Mouse (Mus musculus): ENCODE data around the gene Rbm19. TPM values are rescaled to one million over a fixed set of nuclear protein-coding genes. Genes with fewer than 3 reads are reported as not detected.

Gene Rbm19
- polyA plus RNA-seq, 1 experiment = 10.0 TPM

- Histone ChIP-seq H3K4me3 (replicated peaks; ENCODE audit: extremely low read depth, low read depth, low read length) (no peak overlapping the region), H3K4me1 (ENCODE audit: control insufficient read depth, insufficient read depth, low read length) (no peaks in the 10 kb centered on the region)
- DNase-seq = no peak
- TF ChIP-seq POLR2A (IDR thresholded peaks at IDR 0.05; ENCODE audit: borderline replicate concordance, extremely low read depth, low read depth, low read length) (no peak), CTCF (IDR thresholded peaks at IDR 0.05; ENCODE audit: insufficient read depth, low read length) (no peak)
- 91% methylated on average over 2 of the region's 2 CpGs for WGBS
Observed at GRCm38 (mm10) chr5:120130163-120130562, 13.9 kb downstream of the Rbm19 start.

- no peak for DNase-seq
- Histone ChIP-seq H3K4me1 (ENCODE audit: control insufficient read depth, insufficient read depth, low read length) (no peaks in the 10 kb centered on the region), H3K4me3 (replicated peaks; ENCODE audit: extremely low read depth, low read depth, low read length) (no peak overlapping the region)
- TF ChIP-seq CTCF (IDR thresholded peaks at IDR 0.05; ENCODE audit: insufficient read depth, low read length) (peak; percentile 59), POLR2A (IDR thresholded peaks at IDR 0.05; ENCODE audit: borderline replicate concordance, extremely low read depth, low read depth, low read length) (no peak)
- 69% methylated on average over 5 of the region's 5 CpGs for WGBS
Observed at GRCm38 (mm10) chr5:120131600-120131999, 15.3 kb downstream of the Rbm19 start.

- TF ChIP-seq POLR2A (IDR thresholded peaks at IDR 0.05; ENCODE audit: borderline replicate concordance, extremely low read depth, low read depth, low read length) = no peak
- peak; percentile 90 for TF ChIP-seq CTCF (IDR thresholded peaks at IDR 0.05; ENCODE audit: insufficient read depth, low read length)
- peak; percentile 42 for DNase-seq
- WGBS = 42% methylated on average over 6 of the region's 6 CpGs
- no peaks in the 10 kb centered on the region for H3K4me1 ChIP-seq (ENCODE audit: control insufficient read depth, insufficient read depth, low read length)
- no peak overlapping the region for H3K4me3 ChIP-seq (replicated peaks; ENCODE audit: extremely low read depth, low read depth, low read length)
Observed at GRCm38 (mm10) chr5:120134000-120134399, 17.7 kb downstream of the Rbm19 start.

GRCm38 (mm10) chr5:120135337-120135736 lies 19.1 kb downstream of the Rbm19 start:
- WGBS = 95% methylated on average over 14 of the region's 14 CpGs
- TF ChIP-seq POLR2A (IDR thresholded peaks at IDR 0.05; ENCODE audit: borderline replicate concordance, extremely low read depth, low read depth, low read length) (no peak), CTCF (IDR thresholded peaks at IDR 0.05; ENCODE audit: insufficient read depth, low read length) (no peak)
- no peak for DNase-seq
- Histone ChIP-seq H3K4me1 (ENCODE audit: control insufficient read depth, insufficient read depth, low read length) (no peaks in the 10 kb centered on the region), H3K4me3 (replicated peaks; ENCODE audit: extremely low read depth, low read depth, low read length) (no peak overlapping the region)

DNA sequence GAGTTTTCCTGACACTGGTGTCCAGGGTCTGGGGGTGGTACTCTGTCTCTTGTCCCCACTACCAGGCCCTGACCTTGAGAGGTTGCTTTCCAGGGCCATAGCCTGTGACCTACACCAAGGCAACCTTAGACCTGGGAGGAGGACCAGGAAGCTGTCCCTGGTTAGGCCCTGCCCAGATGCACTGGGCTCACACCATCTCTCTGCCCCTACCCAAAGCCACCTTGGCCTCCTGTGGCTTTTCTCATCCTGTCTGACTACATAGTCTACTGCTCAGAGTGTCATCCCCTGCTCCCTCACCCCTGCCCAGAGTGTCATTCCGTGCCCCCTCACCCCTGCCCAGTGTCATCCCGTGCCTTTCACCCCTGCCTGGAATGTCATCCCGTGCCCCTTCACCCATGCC lies 19.6 kb downstream of the Rbm19 start:
- 54% methylated on average over 3 of the region's 3 CpGs for WGBS
- no peak overlapping the region for H3K4me3 ChIP-seq (replicated peaks; ENCODE audit: extremely low read depth, low read depth, low read length)
- no peak for DNase-seq
- no peaks in the 10 kb centered on the region for H3K4me1 ChIP-seq (ENCODE audit: control insufficient read depth, insufficient read depth, low read length)
- no peak for TF ChIP-seq CTCF (IDR thresholded peaks at IDR 0.05; ENCODE audit: insufficient read depth, low read length)
- no peak for TF ChIP-seq POLR2A (IDR thresholded peaks at IDR 0.05; ENCODE audit: borderline replicate concordance, extremely low read depth, low read depth, low read length)

DNA sequence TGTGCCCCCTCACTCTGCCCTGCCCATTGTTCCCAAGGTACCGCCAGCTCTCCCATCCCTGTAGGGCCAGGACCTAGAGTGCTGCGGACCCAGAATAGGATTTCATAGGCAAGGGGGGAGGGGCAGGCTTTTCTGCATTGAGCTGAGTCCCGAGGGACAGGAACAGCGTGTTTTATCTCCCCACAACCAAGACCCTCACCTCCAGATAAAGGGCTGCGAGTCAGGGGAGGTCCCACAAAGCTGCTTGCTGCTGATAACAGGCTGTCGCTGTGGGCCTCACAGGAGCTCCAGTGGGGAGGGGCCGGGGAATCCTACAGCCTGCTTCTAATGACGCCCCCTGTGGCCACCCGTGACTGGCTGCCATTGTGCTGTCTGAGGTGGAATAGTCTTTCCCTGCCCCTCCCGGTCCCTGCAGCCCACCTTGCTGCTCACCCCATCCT lies 20.0 kb downstream of the Rbm19 start:
- H3K4me1 ChIP-seq (ENCODE audit: control insufficient read depth, insufficient read depth, low read length) = no peaks in the 10 kb centered on the region
- 57% methylated on average over 10 of the region's 10 CpGs for WGBS
- no peak overlapping the region for H3K4me3 ChIP-seq (replicated peaks; ENCODE audit: extremely low read depth, low read depth, low read length)
- no peak for DNase-seq
- TF ChIP-seq POLR2A (IDR thresholded peaks at IDR 0.05; ENCODE audit: borderline replicate concordance, extremely low read depth, low read depth, low read length) = no peak
- no peak for TF ChIP-seq CTCF (IDR thresholded peaks at IDR 0.05; ENCODE audit: insufficient read depth, low read length)

GRCm38 (mm10) chr5:120137038-120137437 lies 20.8 kb downstream of the Rbm19 start:
- no peak for TF ChIP-seq CTCF (IDR thresholded peaks at IDR 0.05; ENCODE audit: insufficient read depth, low read length)
- TF ChIP-seq POLR2A (IDR thresholded peaks at IDR 0.05; ENCODE audit: borderline replicate concordance, extremely low read depth, low read depth, low read length) = no peak
- Histone ChIP-seq H3K4me1 (ENCODE audit: control insufficient read depth, insufficient read depth, low read length) (no peaks in the 10 kb centered on the region), H3K4me3 (replicated peaks; ENCODE audit: extremely low read depth, low read depth, low read length) (no peak overlapping the region)
- WGBS = 97% methylated on average over 5 of the region's 5 CpGs
- DNase-seq = no peak

GRCm38 (mm10) chr5:120137846-120138245 lies 21.6 kb downstream of the Rbm19 start:
- H3K4me1 ChIP-seq (ENCODE audit: control insufficient read depth, insufficient read depth, low read length) = no peaks in the 10 kb centered on the region
- DNase-seq = no peak
- TF ChIP-seq CTCF (IDR thresholded peaks at IDR 0.05; ENCODE audit: insufficient read depth, low read length) (no peak), POLR2A (IDR thresholded peaks at IDR 0.05; ENCODE audit: borderline replicate concordance, extremely low read depth, low read depth, low read length) (no peak)
- WGBS = 98% methylated on average over 1 of the region's 1 CpGs
- H3K4me3 ChIP-seq (replicated peaks; ENCODE audit: extremely low read depth, low read depth, low read length) = no peak overlapping the region

DNA sequence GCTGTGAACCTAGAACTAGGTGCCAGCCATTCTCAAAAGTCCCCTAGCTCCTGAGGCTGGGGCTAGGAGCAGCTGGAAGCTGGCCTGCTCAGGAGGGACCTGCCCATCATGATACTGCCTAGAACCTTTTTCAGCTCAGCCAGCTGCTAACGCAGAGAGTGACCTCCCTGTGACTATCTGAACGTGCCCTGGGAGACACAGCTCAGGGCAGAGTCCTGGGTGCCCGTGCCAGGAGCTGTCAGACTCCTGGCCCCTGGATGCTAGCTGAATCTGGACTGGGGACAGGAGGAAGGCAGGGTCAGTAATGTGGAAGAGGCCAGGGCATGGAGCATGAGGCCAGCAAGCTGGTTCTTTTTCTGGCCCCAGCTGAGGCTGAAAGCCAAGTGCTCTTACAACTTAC lies 22.1 kb downstream of the Rbm19 start:
- no peak for DNase-seq
- Histone ChIP-seq H3K4me3 (replicated peaks; ENCODE audit: extremely low read depth, low read depth, low read length) (no peak overlapping the region), H3K4me1 (ENCODE audit: control insufficient read depth, insufficient read depth, low read length) (no peaks in the 10 kb centered on the region)
- WGBS = 72% methylated on average over 3 of the region's 3 CpGs
- no peak for TF ChIP-seq POLR2A (IDR thresholded peaks at IDR 0.05; ENCODE audit: borderline replicate concordance, extremely low read depth, low read depth, low read length)
- TF ChIP-seq CTCF (IDR thresholded peaks at IDR 0.05; ENCODE audit: insufficient read depth, low read length) = no peak

GRCm38 (mm10) chr5:120139224-120139623 lies 23.0 kb downstream of the Rbm19 start:
- no peak for TF ChIP-seq POLR2A (IDR thresholded peaks at IDR 0.05; ENCODE audit: borderline replicate concordance, extremely low read depth, low read depth, low read length)
- no peak for TF ChIP-seq CTCF (IDR thresholded peaks at IDR 0.05; ENCODE audit: insufficient read depth, low read length)
- H3K4me1 ChIP-seq (ENCODE audit: control insufficient read depth, insufficient read depth, low read length) = no peaks in the 10 kb centered on the region
- no peak overlapping the region for H3K4me3 ChIP-seq (replicated peaks; ENCODE audit: extremely low read depth, low read depth, low read length)
- 60% methylated on average over 8 of the region's 8 CpGs for WGBS
- no peak for DNase-seq
